Mouse (Mus musculus): ENCODE results near the gene Ccdc160. TPM values are rescaled to one million over a fixed set of nuclear protein-coding genes. Genes with fewer than 3 reads are reported as not detected.

Ccdc160 gene
- total RNA-seq, 1 experiment from 2014 or later, result 15.5 TPM

Small RNAs within 50 kb of the gene (microRNA-seq; reads per million reads assigned to microRNA genes)
- gene Mir106a (35.4 to 85.7 reads per million in 2 experiments), gene Mir18b (0 to 3.0 reads per million in 2 experiments), gene Mir19b-2 (0 to 2.1 reads per million in 2 experiments), gene Mir20b (39.6 to 89.6 reads per million in 2 experiments), gene Mir363 (25.9 to 58.4 reads per million in 2 experiments), gene Mir92-2 (52.9 to 68.9 reads per million in 2 experiments)

Other genes starting within 250 kb of the Ccdc160 start
- gene Gpc3, start 177.2 kb upstream of the Ccdc160 start, total RNA-seq (2021), result 59.6 and 65.3 TPM in 2 replicates
- gene Phf6, start 121.1 kb downstream of the Ccdc160 start, total RNA-seq (2021), result 17.5 TPM in 2 replicates
- gene Hprt, start 196.9 kb downstream of the Ccdc160 start, total RNA-seq (2021), result 85.7 and 90.5 TPM in 2 replicates